Mouse (Mus musculus): ENCODE results near the gene Trim13.
"Not testable (repeated sequence)": the region's sequence is repeated elsewhere in the genome, so short reads cannot be mapped to it uniquely, and the experiment has no call there.

The Trim13 gene

DNA sequence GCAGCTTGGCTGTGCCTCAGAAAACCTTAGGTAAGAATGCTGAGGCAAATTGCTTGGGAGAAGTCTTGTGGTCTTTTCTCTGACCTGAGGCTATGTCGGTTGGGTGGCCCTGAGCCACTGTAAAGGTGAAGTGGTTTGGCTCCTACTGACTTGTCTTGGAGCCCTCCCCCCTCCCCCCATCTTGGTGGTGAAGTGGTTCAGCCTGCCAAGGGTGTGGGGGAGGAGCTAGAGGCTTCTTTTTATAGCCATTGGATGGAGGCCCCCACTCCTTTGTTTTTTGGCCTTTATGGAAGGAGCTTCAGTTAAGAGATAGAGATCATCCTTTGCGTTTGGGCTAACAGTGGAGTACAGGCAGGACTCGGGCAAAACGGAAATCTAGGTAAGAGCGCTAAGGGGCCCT is at the start of gene Trim13:
TSS of gene Trim13 (plus strand) at position 280 of the 400 bp plus-strand sequence.
- DNase-seq = no peak

GRCm38 (mm10) chr14:61548614-61549013 is 49.4 kb upstream of the Trim13 start:
- DNase-seq = no peak

DNA sequence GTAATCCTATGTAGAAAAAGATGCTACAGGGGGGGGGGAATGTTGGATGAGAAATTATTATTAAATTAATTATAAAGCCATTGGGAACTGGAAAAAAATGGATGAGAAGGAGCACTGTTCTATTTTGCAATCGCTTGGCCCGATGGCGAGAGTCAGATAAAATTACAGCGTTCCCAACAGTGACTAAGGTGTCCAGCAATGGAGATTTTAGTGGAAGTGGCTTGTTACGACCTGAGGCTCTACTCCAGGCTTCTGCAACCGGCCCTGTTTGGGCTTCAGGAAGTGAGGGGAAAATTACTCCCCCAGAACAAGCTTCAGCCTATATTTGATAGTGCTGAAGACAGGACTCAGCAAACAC is 42.1 kb upstream of the Trim13 start:
- DNase-seq = no peak

- DNase-seq = peak; percentile 98
These were observed 41.5 kb upstream of the Trim13 start, which contains the start of gene Spryd7 for GRCm38 (mm10) chr14:61556289-61557147. TSS of gene Spryd7 (minus strand) at chr14:61556886.

- no peak for DNase-seq
These were observed 39.1 kb upstream of the Trim13 start for GRCm38 (mm10) chr14:61558901-61559300.

DNA sequence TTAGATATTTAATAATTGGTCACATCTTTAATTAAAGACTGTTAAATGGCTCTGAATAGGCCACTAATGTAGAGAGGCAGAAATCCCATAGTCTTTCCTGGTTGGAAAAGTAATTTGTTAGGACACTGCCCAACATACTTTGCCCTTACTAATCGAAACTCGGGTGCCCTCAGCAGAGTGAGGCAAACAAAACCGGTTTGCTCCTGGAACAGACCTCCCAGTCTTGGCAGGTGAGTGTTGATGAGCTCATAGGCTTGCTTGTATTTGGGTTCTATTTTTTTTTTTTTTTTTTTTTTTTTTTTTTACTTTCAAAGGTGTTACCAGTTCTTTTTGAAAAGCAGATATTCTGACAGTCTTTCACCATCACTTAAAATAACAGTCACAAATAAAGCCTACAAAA is 38.2 kb upstream of the Trim13 start:
- DNase-seq = no peak

- not testable (repeated sequence) for DNase-seq
These were observed 31.8 kb upstream of the Trim13 start for GRCm38 (mm10) chr14:61566211-61566610.

DNA sequence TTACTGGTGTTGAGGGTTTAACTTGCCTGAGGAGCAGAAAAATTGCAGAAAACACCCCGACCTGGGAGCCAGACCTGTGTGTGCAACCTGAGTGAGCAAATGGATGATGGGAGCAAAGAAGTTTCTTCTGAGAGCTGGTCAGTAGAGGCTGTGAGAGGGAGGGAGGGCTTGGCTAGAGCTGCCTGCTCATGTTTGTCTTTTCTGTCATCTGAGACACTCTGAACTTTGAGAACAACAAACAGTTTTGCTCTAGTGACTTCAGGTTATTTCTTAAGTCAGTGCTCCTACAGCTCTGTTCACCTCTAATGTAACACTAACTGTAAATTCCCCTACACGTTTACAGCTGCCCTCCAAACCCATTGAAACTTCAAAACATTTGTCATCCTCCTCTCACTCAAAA is 28.7 kb upstream of the Trim13 start:
- DNase-seq = no peak

GRCm38 (mm10) chr14:61571366-61571765 is 26.7 kb upstream of the Trim13 start:
- DNase-seq = peak; percentile 79

DNA sequence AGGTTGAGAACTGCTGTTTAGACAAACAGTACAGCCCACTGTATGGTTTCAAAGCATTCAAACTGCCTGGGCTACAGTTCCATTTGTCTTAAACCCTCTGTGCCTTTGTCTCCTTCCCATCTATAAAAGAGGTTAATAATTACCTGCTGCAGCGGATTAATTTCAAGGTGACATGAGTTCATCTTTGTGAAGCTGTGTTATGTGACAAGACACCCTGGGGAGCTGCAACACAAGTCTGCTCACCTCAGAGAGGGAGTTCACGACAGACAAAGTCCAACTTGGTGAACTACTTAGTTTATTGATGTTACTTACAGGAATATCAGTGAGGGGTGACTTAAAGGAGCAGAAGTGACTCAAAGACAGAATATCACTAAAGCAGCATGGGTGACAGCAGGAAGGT is 25.9 kb upstream of the Trim13 start:
- DNase-seq = no peak

GRCm38 (mm10) chr14:61575066-61575465 is 23.0 kb upstream of the Trim13 start:
- DNase-seq = no peak

GRCm38 (mm10) chr14:61575941-61576340 is 22.1 kb upstream of the Trim13 start:
- no peak for DNase-seq

- DNase-seq = no peak
These were observed 8.6 kb upstream of the Trim13 start for GRCm38 (mm10) chr14:61589288-61590065.

- DNase-seq = no peak
These were observed 1.2 kb upstream of the Trim13 start for GRCm38 (mm10) chr14:61596719-61597426.

GRCm38 (mm10) chr14:61599057-61599806 is 1.2 kb downstream of the Trim13 start:
- DNase-seq = peak; percentile 86

GRCm38 (mm10) chr14:61601348-61601747 is 3.3 kb downstream of the Trim13 start:
- DNase-seq = no peak

GRCm38 (mm10) chr14:61603069-61603755 is 5.2 kb downstream of the Trim13 start:
- no peak for DNase-seq

DNA sequence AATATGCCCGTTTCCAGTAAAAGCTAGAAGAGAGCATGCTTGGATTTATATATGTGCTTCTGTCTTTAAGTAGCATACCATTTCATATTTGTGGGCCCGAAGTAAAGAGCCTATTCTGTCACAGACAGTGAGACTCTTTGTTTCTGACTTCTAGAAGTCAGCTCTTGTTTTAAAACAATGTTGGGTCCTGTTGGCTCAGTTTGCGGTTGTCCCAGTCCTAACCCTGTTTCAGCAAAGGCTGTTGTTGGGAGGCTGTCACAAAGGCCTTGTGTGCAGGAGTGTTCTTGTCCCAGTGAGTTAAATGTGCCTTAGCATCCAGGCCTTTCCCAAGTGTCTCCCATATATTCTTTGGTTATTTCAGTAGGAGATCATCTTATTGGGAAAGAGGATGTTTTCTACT is 6.0 kb downstream of the Trim13 start:
- no peak for DNase-seq

DNA sequence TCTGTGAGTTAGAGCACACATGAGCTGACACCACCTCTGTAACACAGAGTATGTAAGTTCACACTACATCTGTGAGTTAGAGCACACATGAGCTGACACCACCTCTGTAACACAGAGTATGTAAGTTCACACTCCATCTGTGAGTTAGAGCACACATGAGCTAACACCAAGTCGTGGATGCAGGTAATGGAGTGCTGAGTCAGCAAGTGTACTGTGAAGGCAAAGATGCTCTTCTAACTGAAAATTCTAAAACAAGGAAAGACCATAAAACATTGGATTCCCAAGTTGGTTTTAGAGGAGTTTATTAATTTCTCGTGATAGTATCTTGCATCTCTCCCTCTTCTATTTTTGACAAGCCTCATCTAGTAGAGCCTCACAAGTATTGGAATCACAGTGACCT is 8.0 kb downstream of the Trim13 start:
- not testable (repeated sequence) for DNase-seq

DNA sequence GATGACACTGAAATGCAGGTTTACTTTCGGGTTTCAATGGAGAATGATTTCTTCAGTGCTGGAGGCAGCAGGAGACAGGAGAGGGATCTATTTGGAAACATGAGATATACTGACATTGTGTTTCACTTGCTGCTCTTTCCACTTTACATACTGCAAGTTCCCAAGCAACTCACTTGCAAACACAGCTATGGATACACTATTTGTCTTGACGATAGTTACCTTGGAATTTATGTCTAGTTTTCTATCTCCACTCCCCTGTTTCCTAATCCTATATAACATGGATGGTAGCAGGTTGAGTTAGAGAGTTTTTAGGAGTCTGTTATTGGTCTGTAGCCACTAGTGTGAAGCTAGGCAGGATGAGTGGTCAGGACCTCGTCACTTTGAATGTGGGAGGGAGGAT is 9.1 kb downstream of the Trim13 start, which contains the start of gene Kcnrg:
TSS of gene Kcnrg (plus strand) at position 301 of the 400 bp plus-strand sequence.
- DNase-seq = no peak

DNA sequence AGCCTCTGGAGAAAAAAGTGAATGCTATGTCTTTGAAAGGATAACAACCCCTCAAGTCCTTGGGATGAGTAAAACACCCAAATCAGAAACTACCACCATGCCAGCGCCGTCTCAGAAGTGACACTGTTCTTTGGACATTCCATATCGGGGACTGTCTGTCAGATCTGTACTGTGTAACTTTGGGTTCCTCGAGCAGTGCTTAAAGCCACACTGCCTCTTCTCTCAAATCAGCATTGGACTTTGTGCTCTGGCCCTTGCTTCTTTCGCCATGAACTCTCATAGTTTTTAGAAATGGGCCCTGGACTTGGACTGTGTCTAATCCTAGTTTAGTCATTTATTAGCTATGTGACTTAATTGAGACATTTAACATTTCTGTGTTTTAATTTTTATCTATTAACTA is 13.7 kb downstream of the Trim13 start:
- DNase-seq = no peak

DNA sequence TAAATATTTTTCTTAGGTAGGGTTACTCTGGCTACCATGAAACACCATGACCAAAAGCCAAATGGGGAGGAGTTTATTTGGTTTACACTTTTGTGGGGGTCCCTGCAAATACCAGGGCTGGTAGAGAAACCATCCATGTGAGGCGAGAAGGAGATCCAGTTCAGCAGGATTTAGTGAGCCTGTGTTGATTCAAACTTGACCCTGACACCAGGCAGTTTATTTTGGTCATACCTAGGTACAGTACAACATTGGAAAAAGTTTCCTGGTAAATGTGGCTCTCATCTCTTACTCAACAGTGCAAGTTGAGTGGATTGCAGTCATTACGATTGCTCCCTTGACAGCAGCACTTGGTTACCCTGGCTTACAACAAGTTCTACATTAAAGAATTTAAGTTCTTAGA is 15.3 kb downstream of the Trim13 start:
- no peak for DNase-seq

Measured in cerebellum, adult 8-10 months (tissue).